Mouse (Mus musculus): Measurements from ENCODE around the gene Nuf2. TPM values are rescaled to one million over a fixed set of nuclear protein-coding genes. Genes with fewer than 3 reads are reported as not detected.
"Not testable (repeated sequence)": the region's sequence is repeated elsewhere in the genome, so short reads cannot be mapped to it uniquely, and the experiment has no call there.

The Nuf2 gene
- polyA plus RNA-seq, 1 experiment from 2014 or later: 60.7 TPM

GRCm38 (mm10) chr1:169529996-169530518, 1.2 kb downstream of the Nuf2 start:
- Histone ChIP-seq H3K4me3 (ENCODE audit: low read depth, low read length) (peak overlapping the region; percentile 78), H3K9me3 (ENCODE audit: control insufficient read depth, low read length) (no peaks in the 10 kb centered on the region), H3K27me3 (replicated peaks; ENCODE audit: control insufficient read depth, insufficient read depth, low read length) (no peaks in the 10 kb centered on the region), H3K9ac (ENCODE audit: low read depth, low read length) (peak overlapping the region; percentile 78; the same call in 1 of the 2 replicates), H3K4me2 (peak overlapping the region; percentile 70), H3K36me3 (ENCODE audit: control insufficient read depth, insufficient read depth, low read length) (peaks cover 3% of the 10 kb centered on the region; the same call in 1 of the 2 replicates), H3K27ac (ENCODE audit: low read depth, low read length) (no peak overlapping the region), H3K4me1 (replicated peaks; ENCODE audit: control insufficient read depth, insufficient read depth, low read length) (peaks cover 9% of the 10 kb centered on the region)
- DNase-seq (ENCODE audit: low spot score) (no peak), ATAC-seq (replicated peaks; ENCODE audit: low FRiP score) (no peak)
- 82% methylated on average over 8 of the region's 8 CpGs for WGBS

- Histone ChIP-seq H3K4me2 (no peak overlapping the region), H3K36me3 (ENCODE audit: control insufficient read depth, insufficient read depth, low read length) (peaks cover 13% of the 10 kb centered on the region), H3K9ac (ENCODE audit: low read depth, low read length) (no peak overlapping the region), H3K27ac (ENCODE audit: low read depth, low read length) (no peak overlapping the region), H3K9me3 (ENCODE audit: control insufficient read depth, low read length) (no peaks in the 10 kb centered on the region), H3K4me3 (ENCODE audit: low read depth, low read length) (no peak overlapping the region), H3K4me1 (replicated peaks; ENCODE audit: control insufficient read depth, insufficient read depth, low read length) (peaks cover 9% of the 10 kb centered on the region), H3K27me3 (replicated peaks; ENCODE audit: control insufficient read depth, insufficient read depth, low read length) (no peaks in the 10 kb centered on the region)
- DNase-seq (ENCODE audit: low spot score) (no peak), ATAC-seq (replicated peaks; ENCODE audit: low FRiP score) (no peak)
- 96% methylated on average over 5 of the region's 5 CpGs for WGBS
These were observed 5.1 kb downstream of the Nuf2 start for GRCm38 (mm10) chr1:169526006-169526680.

GRCm38 (mm10) chr1:169519337-169519736, 11.9 kb downstream of the Nuf2 start:
- no peaks in the 10 kb centered on the region for H3K4me1 ChIP-seq (replicated peaks; ENCODE audit: control insufficient read depth, insufficient read depth, low read length)
- no peak overlapping the region for H3K4me2 ChIP-seq
- H3K4me3 ChIP-seq (ENCODE audit: low read depth, low read length): no peak overlapping the region
- peaks cover 22% of the 10 kb centered on the region for H3K36me3 ChIP-seq (ENCODE audit: control insufficient read depth, insufficient read depth, low read length)
- ATAC-seq (replicated peaks; ENCODE audit: low FRiP score) (no peak), DNase-seq (ENCODE audit: low spot score) (no peak)
- WGBS: 86% methylated on average over 11 of the region's 11 CpGs
- no peaks in the 10 kb centered on the region for H3K27me3 ChIP-seq (replicated peaks; ENCODE audit: control insufficient read depth, insufficient read depth, low read length)
- H3K9me3 ChIP-seq (ENCODE audit: control insufficient read depth, low read length): no peaks in the 10 kb centered on the region
- no peak overlapping the region for H3K27ac ChIP-seq (ENCODE audit: low read depth, low read length)
- H3K9ac ChIP-seq (ENCODE audit: low read depth, low read length): no peak overlapping the region

- not testable (repeated sequence) for ATAC-seq (replicated peaks; ENCODE audit: low FRiP score); H3K27me3 ChIP-seq (replicated peaks; ENCODE audit: control insufficient read depth, insufficient read depth, low read length); H3K9me3 ChIP-seq (ENCODE audit: control insufficient read depth, low read length); DNase-seq (ENCODE audit: low spot score); H3K4me2 ChIP-seq; H3K27ac ChIP-seq (ENCODE audit: low read depth, low read length); H3K4me3 ChIP-seq (ENCODE audit: low read depth, low read length); H3K4me1 ChIP-seq (replicated peaks; ENCODE audit: control insufficient read depth, insufficient read depth, low read length); H3K9ac ChIP-seq (ENCODE audit: low read depth, low read length)
- 91% methylated on average over 5 of the region's 7 CpGs for WGBS
- peaks cover 21% of the 10 kb centered on the region for H3K36me3 ChIP-seq (ENCODE audit: control insufficient read depth, insufficient read depth, low read length)
These were observed 13.3 kb downstream of the Nuf2 start for GRCm38 (mm10) chr1:169517899-169518517.

- 98% methylated on average over 8 of the region's 8 CpGs for WGBS
- no peak overlapping the region for H3K27ac ChIP-seq (ENCODE audit: low read depth, low read length)
- H3K9ac ChIP-seq (ENCODE audit: low read depth, low read length): no peak overlapping the region
- no peak overlapping the region for H3K4me3 ChIP-seq (ENCODE audit: low read depth, low read length)
- no peaks in the 10 kb centered on the region for H3K9me3 ChIP-seq (ENCODE audit: control insufficient read depth, low read length)
- no peaks in the 10 kb centered on the region for H3K4me1 ChIP-seq (replicated peaks; ENCODE audit: control insufficient read depth, insufficient read depth, low read length)
- no peak overlapping the region for H3K4me2 ChIP-seq
- peaks cover 23% of the 10 kb centered on the region for H3K36me3 ChIP-seq (ENCODE audit: control insufficient read depth, insufficient read depth, low read length)
- ATAC-seq (replicated peaks; ENCODE audit: low FRiP score) (no peak), DNase-seq (ENCODE audit: low spot score) (no peak)
- H3K27me3 ChIP-seq (replicated peaks; ENCODE audit: control insufficient read depth, insufficient read depth, low read length): no peaks in the 10 kb centered on the region
These were observed 13.8 kb downstream of the Nuf2 start for GRCm38 (mm10) chr1:169517376-169517892.

- H3K9me3 ChIP-seq (ENCODE audit: control insufficient read depth, low read length): no peaks in the 10 kb centered on the region
- H3K4me2 ChIP-seq: no peak overlapping the region
- no peak overlapping the region for H3K9ac ChIP-seq (ENCODE audit: low read depth, low read length)
- 90% methylated on average over 6 of the region's 6 CpGs for WGBS
- DNase-seq (ENCODE audit: low spot score) (no peak), ATAC-seq (replicated peaks; ENCODE audit: low FRiP score) (no peak)
- no peaks in the 10 kb centered on the region for H3K4me1 ChIP-seq (replicated peaks; ENCODE audit: control insufficient read depth, insufficient read depth, low read length)
- H3K36me3 ChIP-seq (ENCODE audit: control insufficient read depth, insufficient read depth, low read length): peaks cover 18% of the 10 kb centered on the region; the same call in 1 of the 2 replicates
- H3K27ac ChIP-seq (ENCODE audit: low read depth, low read length): no peak overlapping the region
- no peaks in the 10 kb centered on the region for H3K27me3 ChIP-seq (replicated peaks; ENCODE audit: control insufficient read depth, insufficient read depth, low read length)
- no peak overlapping the region for H3K4me3 ChIP-seq (ENCODE audit: low read depth, low read length)
These were observed 24.9 kb downstream of the Nuf2 start for GRCm38 (mm10) chr1:169506354-169506753.

- Histone ChIP-seq H3K4me1 (replicated peaks; ENCODE audit: control insufficient read depth, insufficient read depth, low read length) (no peaks in the 10 kb centered on the region), H3K36me3 (ENCODE audit: control insufficient read depth, insufficient read depth, low read length) (peaks cover 17% of the 10 kb centered on the region; the same call in 1 of the 2 replicates), H3K9me3 (ENCODE audit: control insufficient read depth, low read length) (no peaks in the 10 kb centered on the region), H3K27ac (ENCODE audit: low read depth, low read length) (no peak overlapping the region), H3K4me3 (ENCODE audit: low read depth, low read length) (no peak overlapping the region), H3K4me2 (no peak overlapping the region), H3K9ac (ENCODE audit: low read depth, low read length) (no peak overlapping the region), H3K27me3 (replicated peaks; ENCODE audit: control insufficient read depth, insufficient read depth, low read length) (no peaks in the 10 kb centered on the region)
- 90% methylated on average over 3 of the region's 3 CpGs for WGBS
- no peak for ATAC-seq (replicated peaks; ENCODE audit: low FRiP score)
- DNase-seq (ENCODE audit: low spot score): no peak
These were observed 28.4 kb downstream of the Nuf2 start for GRCm38 (mm10) chr1:169502876-169503275.

GRCm38 (mm10) chr1:169495621-169496020, 35.6 kb downstream of the Nuf2 start:
- H3K4me2 ChIP-seq: no peak overlapping the region
- no peak for DNase-seq (ENCODE audit: low spot score)
- WGBS: 82% methylated on average over 8 of the region's 8 CpGs
- ATAC-seq (replicated peaks; ENCODE audit: low FRiP score): no peak
- no peak overlapping the region for H3K27ac ChIP-seq (ENCODE audit: low read depth, low read length)
- no peaks in the 10 kb centered on the region for H3K9me3 ChIP-seq (ENCODE audit: control insufficient read depth, low read length)
- no peak overlapping the region for H3K4me3 ChIP-seq (ENCODE audit: low read depth, low read length)
- no peaks in the 10 kb centered on the region for H3K27me3 ChIP-seq (replicated peaks; ENCODE audit: control insufficient read depth, insufficient read depth, low read length)
- H3K9ac ChIP-seq (ENCODE audit: low read depth, low read length): no peak overlapping the region
- no peaks in the 10 kb centered on the region for H3K4me1 ChIP-seq (replicated peaks; ENCODE audit: control insufficient read depth, insufficient read depth, low read length)
- 0 out of 2 replicates have a peak, but pooled peaks cover 3% of the 10 kb centered on the region for H3K36me3 ChIP-seq (ENCODE audit: control insufficient read depth, insufficient read depth, low read length)
